Mouse (Mus musculus) heart, adult 9 months (tissue): ENCODE data around the gene Elfn1.
A peak's percentile ranks its signal among the peaks of the same experiment; 100 is the strongest.

Experiments
- DNase-seq, 2 experiments: peaks; one replicate each; pipeline ENCODE4 v3.0.0; 2022; ENCODE audit warnings: low spot score in 2 of 2

Gene Elfn1

DNA sequence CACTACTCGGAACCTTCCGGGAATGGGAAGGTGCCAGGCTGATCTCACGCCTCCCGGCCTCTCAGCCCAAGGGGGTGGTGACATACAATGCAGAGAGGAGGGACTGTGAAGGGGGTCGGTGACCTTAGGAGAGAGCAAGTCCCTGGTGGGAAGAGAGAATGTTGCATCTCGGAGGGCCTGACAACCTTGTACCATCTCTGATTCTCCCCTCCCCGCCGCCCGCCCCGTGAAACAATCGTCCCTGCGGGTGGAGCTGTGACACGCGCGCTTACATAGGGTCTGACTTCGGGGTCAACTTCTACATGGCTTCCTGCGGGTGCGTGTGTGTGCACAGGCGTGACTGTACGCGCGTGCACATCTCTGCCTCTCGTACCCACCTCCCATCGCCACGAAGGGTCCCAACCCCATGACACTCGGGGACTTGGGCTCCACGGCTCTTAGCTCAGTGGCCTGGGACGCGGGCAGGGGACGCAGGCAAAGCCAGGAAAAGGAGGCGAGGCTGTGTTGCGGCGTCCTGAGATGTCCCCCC, at the start of gene Elfn1:
TSS of gene Elfn1 (plus strand) at position 230 of the 529 bp plus-strand sequence.
- DNase-seq: no peak

DNA sequence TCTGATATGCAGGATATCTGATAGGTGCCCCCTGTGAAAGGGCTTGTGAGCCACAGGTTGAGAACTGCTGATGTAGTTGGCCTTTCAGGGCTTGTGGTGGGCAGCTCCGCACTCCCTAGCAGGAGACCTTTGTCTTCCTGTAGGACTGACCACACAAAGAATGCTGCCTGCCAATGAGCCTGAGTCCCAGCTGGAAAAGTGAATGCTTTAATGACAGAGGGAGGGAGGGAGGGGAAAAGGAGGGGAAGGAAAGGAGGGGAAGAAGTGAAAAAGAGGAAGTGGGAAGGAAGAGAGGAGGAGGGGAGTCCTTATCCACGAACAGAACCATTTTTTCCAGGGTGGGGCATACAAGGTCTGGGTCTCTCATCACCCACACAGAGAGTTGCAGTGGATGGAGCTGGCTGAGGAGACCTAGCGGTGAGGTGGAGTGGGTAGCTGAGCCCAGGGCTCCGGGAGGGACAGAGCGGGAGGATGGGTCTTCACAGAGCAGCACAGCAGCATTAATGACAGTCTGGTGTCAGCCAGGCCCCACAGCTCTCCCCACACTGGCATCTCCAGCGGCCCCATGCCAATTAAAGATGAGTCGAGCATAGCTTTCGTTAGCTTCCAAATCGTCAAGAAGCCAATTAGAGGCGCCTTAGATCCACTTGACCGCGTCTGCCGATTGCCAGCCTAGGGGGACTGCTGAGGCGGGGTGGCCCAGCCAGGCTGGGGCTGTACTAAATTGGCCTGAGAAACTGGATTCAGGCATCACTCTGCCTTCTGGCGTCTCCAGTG, 47.2 kb upstream of the Elfn1 start:
- no peak for DNase-seq

DNA sequence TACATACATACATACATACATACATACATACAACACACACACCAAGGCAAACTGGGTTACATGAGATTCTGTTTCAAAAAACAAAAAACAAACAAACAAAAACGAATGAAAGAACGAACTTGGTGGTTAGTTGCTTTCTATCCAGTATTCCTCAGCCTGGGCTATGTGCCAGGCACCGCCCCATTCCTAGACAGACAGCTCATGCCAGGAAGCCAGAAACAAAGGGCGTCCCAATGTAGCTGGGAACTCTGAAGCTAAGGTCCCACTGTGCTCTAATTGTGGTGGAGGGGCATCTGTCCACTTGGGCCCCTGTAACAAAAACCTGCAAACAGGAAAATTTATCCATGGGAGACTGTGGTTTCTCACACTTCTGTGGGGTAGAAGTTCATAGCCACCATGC, 45.0 kb upstream of the Elfn1 start:
- DNase-seq: peak in 1 of 2 experiments; percentile 47

DNA sequence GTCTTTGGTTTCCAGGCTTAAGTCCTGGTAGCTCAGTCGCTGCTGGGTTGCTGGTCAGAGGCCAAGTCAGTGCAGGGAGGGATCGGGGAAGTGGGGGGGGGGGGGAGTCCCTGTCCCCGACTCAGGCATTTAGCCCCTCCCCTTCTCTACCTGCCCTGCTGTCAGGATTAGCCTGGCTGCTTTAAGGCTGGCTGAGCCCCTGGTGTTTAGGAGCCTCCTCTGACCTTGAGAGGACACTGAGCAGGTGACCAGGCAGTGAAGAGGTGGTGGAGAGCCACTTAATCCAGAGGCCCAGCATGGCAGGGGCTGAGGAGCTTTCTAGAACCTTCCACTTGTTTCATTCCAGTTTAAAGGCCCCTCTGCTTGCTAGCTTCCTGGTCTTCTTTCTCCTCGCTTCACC, 36.9 kb upstream of the Elfn1 start:
- no peak for DNase-seq

DNA sequence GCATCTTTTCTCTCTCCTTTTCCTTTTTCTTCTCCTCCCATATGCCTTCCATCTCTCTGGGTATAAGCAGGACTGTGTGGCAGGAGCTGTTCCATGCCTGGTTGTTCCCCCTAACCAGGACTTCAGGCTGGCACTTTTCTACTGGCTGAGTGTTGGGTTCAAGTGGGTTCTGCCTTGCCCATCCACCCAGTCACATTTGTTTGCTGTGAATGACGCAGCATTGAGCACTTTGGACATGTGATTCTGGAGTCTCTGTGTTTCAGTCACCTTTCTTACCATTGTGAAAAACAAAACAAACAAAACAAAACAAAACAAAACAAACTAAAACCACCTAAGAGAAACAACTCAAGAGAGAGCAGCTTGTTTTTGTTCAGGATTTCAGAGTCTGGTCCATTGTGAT, 36.2 kb upstream of the Elfn1 start:
- DNase-seq: no peak

DNA sequence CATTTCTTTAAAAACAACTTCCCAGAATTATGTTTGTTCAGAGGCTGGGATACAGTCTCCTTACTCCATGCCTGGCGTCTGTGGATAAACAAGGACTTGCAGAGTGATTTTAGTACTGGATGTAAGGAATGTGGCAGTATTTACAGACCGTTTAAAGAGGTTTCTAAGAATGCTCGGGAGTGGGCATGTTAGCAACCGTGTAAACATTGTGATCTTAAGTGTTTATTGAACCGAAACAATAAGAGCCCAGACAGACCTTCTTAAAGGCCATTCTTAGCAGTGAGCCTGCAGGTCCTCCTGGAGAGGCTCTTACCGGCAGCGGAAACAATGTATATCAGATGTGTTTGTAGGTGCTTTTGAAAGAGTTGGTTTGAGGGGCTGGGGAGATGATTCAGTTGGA, 30.2 kb upstream of the Elfn1 start:
- DNase-seq: no peak

DNA sequence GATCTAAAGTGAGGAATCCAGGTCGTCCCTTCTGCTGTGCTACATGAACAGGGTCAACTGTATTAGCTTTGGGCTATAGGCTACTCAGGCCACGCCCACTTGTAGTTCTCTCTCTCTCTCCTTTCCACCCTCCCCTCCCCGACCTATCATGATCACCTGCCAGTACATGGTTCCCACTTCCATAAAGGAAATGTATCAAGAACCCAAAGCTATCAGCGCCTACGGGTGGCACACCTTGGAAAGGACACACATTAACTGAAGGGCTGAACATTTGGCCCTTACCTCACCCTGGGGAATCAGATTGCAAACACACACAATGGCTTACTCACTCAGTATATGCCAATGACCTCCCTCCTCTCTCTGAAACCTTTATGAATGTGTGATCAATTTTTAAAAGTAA, 28.0 kb upstream of the Elfn1 start:
- DNase-seq: no peak

DNA sequence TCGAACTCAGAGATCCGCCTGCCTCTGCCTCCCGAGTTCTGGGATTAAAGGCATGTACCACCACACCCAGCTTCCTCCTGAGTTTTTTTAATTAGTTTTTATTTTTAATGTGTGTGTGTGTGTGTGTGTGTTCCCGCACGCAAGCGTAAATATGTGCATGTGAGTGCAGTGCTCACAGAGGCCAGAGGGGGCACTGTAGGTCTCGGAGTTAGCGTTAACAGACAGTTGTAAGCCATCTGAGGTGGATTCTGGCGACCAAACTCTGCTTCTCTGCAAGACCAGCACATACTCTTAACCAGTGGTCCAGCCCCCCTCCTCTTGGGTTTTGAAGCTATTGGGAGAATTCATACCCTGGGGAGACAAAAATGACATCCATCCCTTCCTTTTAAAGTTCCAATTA, 26.6 kb upstream of the Elfn1 start:
- DNase-seq: no peak

DNA sequence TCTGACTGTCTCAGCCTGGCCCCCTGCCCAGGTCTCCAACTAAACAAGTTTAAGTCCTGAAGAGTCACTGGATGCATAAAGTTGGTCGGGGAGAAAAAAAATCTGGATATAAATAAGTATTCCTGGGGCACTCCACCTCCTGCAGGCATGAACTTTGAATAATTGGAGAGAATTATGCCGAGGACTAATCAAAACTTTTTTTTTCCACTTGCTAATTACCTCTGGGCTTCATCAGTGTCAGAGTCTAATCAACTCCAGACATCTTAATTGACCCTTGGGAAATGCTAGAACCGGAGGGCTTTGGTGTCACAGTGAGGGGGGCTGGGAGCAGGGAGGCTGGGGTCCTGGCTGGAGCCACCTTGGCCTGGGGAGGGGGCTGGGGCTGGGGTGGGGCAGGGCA, 19.1 kb upstream of the Elfn1 start:
- DNase-seq: no peak

DNA sequence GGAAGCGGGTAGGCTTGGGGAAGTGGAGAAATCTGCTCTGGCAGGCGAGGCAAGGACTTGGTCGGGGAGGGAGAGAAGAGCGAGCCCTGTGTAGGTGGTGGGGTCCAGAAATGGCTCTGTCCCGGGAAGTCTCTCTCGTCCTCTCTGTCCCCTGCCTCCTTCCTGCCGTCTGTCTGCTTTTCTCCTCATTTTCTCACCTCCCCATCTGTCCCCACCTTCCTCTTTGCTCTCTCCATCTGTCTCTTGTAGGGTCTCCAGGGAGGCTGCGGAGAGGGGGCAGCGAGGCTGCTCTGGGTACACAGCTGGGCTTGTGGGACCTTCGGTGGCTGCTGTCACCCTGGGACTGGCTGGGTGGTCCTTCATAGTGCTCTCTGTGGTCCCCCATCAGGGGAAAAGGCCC, 18.4 kb upstream of the Elfn1 start:
- DNase-seq: no peak

DNA sequence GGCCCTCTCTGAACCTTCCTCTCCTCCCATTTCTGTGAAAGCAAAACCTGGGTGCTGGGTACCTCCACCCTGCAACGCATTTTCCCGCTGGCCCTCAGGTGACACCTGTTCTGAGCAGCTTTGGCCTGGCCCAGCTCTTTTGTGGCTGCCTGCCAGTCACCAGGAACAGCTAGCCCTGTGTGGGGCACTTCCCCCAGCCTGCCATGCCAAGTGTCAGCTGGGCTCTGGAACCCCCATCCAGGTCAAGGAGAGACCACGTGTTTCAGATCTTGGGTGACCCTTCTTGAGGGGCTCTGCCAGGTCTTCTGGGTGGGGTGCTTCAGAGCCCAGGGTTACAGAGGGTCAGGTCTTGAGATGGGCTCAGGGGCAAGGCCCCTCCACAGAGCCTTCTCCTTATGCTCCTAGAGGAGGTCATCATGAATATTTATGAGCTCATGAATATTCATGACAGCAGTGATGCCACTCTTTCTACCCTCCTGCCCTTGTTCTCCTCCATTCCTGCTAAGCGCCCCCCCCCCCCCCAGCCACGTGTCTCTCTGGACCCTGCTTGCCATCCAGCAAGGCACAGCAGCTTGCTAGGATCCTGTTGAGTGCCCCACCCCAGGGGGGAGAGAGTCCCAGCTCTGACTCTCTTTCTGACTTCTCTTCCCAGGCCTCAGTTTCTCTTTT, 15.3 kb upstream of the Elfn1 start:
- no peak for DNase-seq

DNA sequence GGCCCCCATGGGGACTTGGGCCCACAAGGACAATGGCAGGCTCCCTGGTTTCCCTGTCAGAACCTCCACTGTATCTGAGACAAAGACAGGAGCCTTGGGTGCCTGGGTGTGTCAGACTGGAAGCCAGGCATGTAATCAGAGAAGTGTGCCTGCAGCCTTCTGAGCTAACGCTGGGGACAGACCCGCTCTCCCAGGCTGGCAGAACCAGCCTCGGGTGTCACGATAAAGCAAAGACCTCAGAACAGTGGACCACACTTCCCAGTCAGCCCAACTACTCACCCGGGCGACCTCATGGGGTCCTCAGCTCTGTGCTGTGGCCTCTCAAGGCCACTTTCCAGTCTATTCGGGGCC, 14.8 kb upstream of the Elfn1 start:
- DNase-seq: no peak

DNA sequence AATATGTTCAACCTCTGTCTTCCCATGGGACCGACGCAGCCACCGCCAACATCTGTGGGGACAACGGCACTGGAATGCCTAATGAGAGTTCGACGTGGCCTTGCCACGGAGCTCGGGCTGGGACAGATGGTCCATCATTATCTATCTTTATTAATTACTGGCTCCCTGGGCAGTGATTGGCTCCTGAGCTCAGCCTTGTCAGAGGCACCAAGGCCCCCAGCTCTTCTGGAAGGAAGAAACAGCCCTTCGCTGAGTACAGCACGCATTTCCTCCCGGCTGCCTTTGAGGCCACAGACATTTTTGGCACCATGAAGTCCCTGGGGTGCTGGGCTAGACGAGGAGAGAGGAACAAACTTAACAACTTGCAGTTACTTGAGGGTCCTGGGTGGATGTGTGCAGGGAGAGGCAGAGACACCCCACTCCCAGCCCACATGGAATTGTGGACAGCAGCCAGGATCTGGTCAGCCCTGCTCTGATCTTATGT, 13.7 kb upstream of the Elfn1 start:
- DNase-seq: peak; percentile 51 to 61

DNA sequence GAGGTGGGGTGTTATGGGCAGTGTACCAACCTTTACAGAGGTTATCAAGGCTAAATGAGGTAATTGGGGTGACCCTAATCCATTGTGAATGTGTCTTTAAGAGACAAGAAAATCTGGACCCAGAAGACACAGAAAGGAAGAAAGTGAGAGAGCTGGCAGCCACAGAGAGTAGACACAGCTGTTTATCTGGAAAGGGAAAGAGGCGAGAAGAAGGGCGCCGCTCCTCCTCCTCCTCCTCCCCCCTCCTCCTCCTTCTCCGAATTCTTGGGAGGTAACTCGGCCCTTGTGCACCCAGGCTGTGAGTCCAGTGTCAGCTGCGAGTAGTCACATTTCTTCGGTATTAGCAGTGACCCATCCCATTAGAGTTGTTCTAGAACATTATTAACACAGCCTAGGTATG, 8.7 kb upstream of the Elfn1 start:
- DNase-seq: no peak

DNA sequence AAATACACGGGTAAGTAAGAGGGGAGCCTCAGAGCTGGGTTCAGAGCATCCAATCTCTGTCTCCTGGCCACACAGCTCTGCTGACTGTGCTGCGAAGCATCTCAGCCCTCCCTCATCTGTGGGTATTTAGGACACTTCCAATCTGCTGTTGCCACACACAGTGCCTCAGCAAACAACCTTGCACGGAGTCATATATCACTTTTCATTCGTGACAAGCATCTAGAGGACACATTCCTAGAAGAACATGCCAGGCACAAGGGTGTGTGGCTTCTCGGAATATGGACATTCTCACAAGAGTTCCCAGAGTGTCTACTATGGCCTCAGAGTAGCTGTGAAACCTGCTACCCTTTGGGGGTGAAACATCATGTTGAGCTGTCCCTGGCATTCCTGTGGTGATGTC, 2.6 kb upstream of the Elfn1 start:
- no peak for DNase-seq

DNA sequence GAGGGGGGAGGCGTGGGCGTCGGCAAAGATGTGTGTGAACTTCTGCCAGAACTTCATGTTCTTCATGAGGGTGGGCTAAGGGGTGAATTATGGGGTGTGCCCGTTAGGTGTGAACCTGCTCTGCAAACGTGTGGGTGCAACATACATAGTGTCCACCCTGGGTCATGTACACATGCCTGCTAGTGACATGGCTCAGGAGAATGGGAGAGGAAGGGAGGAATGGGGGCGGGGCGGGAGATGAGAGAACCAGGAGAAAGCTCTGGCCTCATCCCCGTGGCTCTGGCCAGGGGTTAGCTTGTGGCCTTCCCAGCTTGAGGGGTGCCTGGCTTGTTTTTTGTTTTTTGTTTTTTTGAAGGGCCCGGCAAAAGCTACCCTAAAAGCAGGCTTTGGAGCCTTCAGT, 1.2 kb upstream of the Elfn1 start:
- no peak for DNase-seq

DNA sequence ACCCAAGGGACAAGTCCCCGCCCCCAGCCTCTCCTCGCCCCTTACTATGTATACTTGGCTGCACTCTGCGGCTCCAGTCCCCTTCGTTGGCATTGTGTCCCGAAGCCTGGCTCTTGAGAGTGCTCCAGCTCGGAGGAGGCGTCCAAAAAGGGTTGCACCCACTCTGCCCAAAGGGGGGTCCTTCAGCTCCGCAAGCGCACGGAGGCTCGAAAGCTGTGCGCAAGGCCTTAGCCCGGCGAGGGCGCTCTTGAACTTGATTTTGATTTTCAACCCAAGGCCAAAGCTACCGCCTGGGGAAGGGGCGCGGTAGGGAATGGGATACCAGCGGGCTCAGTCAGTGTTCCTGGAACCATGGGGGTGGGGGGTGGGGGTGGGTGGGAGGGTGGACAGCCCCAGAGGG, 502 bp upstream of the Elfn1 start:
- no peak for DNase-seq

DNA sequence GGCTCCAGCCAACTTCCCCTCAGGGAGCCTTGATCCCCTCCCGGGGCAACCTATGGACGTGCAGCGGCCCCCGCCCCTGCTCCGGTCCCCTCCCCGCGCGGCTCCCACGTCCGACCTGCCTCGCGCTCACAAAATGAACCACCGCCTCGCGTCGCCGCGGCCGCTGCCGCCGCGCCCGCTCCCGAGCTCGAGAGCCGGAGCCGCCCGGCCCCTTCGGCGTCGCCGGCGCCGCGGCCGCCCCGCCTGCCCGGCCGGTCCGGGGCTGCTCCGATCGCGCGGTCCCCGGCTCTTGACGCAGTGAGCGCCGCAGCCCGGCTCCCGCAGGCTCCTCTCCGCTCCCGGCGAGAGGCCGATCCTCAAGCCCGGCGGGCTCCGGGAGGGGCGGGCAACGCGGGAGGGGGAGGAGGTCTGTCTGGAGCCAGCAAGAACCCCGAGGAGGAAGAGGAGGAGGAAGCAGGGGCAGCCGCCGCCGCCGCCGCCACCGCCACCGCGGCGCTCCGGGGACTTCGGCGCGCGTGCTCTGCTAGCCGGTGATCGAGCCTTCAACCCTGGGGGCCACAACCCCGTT, 584 bp downstream of the Elfn1 start:
- no peak for DNase-seq

DNA sequence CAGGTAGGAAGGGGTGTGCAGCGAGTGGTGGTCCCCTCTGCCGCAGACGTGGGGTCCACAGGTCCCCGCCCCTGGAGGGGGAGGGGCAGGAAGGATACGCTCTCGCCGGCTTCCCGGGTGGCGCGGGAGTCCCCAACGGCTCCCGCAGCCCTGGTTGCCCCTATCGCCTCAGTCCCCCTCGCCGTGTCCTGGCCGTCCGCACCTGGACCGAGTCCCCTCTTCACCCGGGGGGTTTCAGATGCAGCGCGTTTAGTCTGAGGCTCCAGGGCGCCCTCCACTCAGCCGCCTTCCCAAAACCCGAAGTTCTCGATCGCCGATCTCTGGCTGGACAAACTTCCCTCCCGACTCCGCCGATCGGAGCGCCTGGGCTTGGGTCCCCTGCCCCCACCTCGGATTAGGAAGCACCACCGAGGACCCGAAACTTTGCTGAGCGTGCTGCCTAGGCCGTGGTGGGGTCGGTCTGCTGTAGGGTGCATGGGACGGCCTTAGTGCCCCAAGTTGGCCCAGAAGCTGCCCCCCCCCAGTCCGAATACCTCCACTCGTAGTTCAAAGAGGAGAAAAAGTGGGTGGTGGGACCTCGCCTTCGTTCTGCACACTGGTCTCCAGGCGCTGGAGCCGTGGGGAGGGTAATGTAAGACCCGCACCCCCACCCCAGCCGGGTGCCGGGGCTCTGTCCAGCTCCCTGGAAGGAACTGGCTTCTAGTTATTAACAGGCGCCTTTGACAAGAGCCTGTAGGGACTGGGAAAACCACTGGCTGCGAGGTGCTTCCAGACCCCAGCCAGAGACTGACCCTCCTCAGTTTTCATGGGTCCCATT, 1.3 kb downstream of the Elfn1 start:
- DNase-seq: no peak

DNA sequence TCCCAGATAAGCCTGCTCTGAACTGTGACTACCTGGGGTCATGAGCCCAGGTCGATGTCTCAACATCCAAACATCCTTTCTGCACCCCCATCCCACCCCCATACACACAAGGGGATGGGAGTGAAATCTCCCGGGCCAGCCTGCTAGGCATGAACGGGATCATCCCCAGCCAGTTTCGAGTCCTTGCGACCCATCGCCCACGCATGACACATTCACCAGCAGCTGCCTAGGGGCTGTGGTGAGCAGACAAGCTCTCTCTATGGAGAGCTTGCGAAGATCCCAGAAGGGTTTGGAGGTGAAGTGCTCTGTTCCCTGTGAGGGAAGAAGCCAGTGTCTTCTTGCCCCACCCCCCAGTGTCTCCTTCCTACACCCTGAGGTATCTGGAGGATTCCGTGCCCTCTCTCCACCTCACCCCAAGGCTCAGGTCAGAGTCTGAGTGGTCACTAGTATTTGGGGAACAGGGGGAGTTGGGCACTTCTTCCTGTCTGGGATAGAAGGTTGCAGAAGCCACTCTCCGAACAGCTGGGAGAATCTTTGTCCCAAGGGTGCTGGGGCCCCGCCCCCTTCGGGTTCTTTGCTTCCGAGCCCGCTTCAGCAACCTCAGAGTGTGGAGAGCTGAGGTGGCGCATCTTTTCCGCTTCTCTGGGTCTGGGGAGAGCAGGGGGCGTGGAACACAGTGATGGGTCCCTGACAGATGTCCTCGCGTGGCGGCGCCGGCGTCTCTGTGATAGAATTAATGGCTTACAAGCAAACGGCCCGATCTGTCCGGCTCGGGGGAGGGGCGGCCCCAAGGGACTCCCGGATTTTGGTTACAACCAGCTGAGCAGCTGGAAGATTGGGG, 2.2 kb downstream of the Elfn1 start:
- no peak for DNase-seq

DNA sequence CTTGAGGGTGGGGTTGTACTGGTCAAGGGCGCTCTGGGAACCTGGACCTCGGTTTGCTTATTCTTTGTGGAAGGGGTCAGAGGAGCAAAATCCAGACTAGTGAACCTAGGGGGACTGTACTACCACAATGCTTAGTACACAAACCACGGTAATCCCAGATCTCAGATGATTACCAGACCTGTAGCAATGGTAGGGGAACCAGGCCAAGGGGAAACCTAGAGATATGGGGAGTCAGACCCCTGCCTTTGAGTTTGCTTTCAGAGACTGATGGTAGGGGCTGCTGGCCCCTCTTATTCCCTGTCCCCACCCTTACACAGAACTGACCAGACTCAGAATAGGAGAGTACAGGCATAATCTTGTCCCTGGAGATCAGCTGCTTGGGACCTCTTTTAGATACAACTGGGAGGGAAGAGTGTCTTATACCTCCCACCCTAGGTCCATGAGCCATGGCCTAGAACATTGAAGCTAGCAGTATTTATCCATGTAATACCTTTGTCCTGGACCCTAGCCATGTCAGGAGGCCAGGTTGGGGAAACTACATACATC, 3.1 kb downstream of the Elfn1 start:
- no peak for DNase-seq
